Mouse (Mus musculus) embryonic fibroblast, embryonic 13.5 days (primary cell): ENCODE data around the gene Kalrn.

Experiments
- CTCF ChIP-seq: IDR thresholded peaks from 2 replicates; pipeline ENCODE4 v1.5.1; 2011; ENCODE audit warnings: mild to moderate bottlenecking, control low read depth, low read length, moderate library complexity, borderline replicate concordance; ENCODE audit not compliant: insufficient read depth
- POLR2A ChIP-seq: IDR thresholded peaks from 2 replicates; pipeline ENCODE4 v1.6.1; 2011; ENCODE audit warnings: low read depth, mild to moderate bottlenecking, control low read depth, low read length, moderate library complexity

- TF ChIP-seq POLR2A (no peak), CTCF (no peak)
Measured at GRCm38 (mm10) chr16:34487823-34488222, 85.5 kb downstream of the Kalrn start.
